Mouse (Mus musculus): ENCODE data around the gene Olfr69.
"Not testable (repeated sequence)": the region's sequence is repeated elsewhere in the genome, so short reads cannot be mapped to it uniquely, and the experiment has no call there.

Gene Olfr69

DNA sequence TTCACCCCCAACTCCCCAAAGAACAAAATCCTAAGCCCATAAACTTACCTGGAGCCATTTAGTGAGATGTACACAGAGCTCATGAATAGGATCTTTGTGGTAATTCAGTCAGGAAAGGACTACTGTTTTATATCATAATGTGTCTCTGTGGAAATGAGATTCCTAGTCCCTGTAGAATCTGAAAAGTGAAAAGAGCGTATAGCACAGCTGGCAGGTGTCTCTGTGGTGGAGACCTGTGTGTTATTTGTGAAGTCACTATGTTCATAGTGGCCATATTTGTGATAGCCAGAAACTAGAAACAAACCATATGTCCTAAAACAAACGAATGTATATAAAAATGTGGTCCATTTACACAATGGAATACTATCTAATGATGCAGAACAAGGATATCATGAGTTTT lies at the start of gene Olfr69:
Gene Olfr69, minus strand, starts transcription at position 101 of the 400 bp plus-strand sequence.
- DNase-seq (ENCODE audit: low read depth, low spot score), result no peak

DNA sequence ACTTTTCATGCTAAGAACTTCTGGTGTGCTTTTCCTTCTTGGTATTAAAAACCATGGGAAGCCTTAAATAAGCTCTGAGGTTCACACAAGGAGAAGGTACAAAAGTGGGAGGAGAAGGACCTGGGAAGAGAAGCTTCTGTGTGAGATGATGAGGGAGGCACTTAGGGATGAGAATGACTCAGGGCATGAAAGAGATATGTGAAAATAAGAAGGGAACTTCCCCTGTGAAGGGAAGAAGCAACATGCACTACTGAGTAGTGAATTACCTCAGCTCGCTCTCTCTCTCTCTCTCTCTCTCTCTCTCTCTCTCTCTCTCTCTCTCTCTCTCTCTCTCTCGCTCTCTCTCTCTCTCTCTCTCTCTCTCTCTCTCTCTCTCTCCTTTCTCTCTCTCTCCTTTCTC lies 43.7 kb upstream of the Olfr69 start:
- peak; percentile 62 for DNase-seq (ENCODE audit: low read depth, low spot score)

- peak; percentile 91 for DNase-seq (ENCODE audit: low read depth, low spot score)
Measured at GRCm38 (mm10) chr7:103813766-103814165, 42.4 kb upstream of the Olfr69 start, which contains the start of gene Hbb-bt. Gene Hbb-bt, minus strand, starts transcription at chr7:103813996.

GRCm38 (mm10) chr7:103813152-103813551 lies 41.8 kb upstream of the Olfr69 start:
- not testable (repeated sequence) for DNase-seq (ENCODE audit: low read depth, low spot score)

- peak; percentile 72 for DNase-seq (ENCODE audit: low read depth, low spot score)
Measured at GRCm38 (mm10) chr7:103812174-103812573, 40.8 kb upstream of the Olfr69 start.

- DNase-seq (ENCODE audit: low read depth, low spot score), result peak; percentile 76
Measured at GRCm38 (mm10) chr7:103811223-103811845, 39.9 kb upstream of the Olfr69 start.

DNA sequence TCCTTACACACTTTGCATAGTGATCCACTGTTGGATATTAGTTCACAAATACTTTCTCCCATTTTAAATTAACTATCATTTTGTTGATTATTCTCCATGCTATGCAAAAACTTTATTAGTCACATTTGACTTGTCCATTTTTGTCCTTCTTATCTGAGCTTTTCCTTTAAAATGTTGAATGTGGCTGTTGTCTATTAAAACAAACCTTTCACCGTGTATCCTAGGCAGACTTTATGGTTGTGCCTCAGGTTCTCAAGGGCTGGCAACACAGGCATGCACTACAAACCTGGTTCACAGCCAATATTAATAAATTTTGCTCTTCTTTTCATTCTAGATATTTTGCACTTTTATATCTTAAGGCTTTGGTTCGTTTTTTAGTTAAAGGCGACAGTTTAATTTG lies 39.4 kb upstream of the Olfr69 start:
- DNase-seq (ENCODE audit: low read depth, low spot score), result peak; percentile 69

- DNase-seq (ENCODE audit: low read depth, low spot score), result peak; percentile 66
Measured at GRCm38 (mm10) chr7:103810296-103810695, 38.9 kb upstream of the Olfr69 start.

DNA sequence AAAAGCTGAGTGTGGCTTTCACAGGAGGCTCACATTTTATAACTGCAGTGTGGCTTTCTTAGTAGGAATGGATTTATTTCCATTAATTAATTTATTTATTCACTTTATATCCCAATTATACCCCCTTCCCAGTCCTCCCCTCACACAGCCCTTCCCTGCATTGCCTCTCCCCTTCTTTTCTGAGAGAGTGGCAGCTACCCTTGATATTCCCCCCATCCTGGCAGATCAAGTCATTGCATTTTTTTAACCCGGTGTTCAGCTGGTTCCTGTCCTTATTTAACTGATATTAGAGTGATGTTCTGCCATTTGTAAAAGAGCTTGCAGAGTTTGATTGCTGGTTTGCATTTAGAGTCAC lies 38.4 kb upstream of the Olfr69 start:
- DNase-seq (ENCODE audit: low read depth, low spot score), result no peak

- DNase-seq (ENCODE audit: low read depth, low spot score), result peak; percentile 74
Measured at GRCm38 (mm10) chr7:103808971-103809800, 37.8 kb upstream of the Olfr69 start.

DNA sequence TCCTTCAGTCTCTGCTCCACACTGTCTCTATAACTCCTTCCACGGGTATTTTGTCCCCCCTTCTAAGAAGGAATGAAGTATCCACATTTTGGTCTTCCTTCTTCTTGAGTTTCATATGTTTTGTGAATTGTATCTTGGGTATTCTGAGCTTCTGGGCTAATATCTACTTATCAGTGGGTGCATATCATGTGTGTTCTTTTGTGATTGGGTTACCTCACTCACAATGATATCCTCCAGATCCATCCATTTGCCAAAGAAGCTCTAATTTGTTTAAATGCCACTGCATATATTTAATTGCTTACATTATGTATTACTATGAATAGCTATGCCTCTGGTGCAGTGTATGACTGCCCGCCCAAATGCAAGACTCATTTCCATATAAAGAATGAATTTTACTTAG lies 36.7 kb upstream of the Olfr69 start:
- DNase-seq (ENCODE audit: low read depth, low spot score), result not testable (repeated sequence)

GRCm38 (mm10) chr7:103806856-103807255 lies 35.5 kb upstream of the Olfr69 start:
- peak; percentile 84 for DNase-seq (ENCODE audit: low read depth, low spot score)

DNA sequence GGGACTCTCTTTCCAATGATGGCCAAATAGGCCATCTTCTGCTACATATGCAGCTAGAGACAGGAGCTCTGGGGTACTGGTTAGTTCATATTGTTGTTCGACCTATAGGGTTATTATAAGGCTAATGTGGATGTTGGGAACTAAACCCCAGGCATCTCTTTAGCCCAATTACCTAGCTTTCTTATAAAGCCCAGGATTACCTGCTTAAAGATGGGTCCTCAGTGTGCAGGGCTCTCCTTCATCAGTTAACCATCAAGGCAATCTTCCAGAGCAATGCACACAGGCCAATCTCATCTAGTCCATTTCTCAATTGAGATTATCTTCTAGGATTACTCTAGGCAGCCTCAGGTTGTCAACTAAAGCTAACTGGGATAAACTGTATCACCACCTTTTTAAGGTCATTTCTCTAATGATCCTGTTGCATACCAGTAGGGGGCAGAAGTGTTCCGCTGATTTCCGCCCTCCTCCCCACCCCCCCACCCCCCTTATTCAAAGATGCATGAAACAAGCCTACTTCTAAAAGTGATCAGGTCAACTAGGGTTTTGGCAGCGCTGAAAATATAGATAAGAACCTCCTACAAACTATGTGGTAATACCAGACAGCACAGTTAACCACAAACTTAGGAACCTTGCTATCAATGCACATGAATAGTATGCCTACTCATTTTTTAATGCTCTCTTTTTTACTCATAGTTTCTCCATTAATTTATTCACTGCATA lies 21.4 kb upstream of the Olfr69 start:
- DNase-seq (ENCODE audit: low read depth, low spot score), result peak; percentile 38

- DNase-seq (ENCODE audit: low read depth, low spot score), result no peak
Measured at GRCm38 (mm10) chr7:103791721-103792120, 20.3 kb upstream of the Olfr69 start, which contains the start of gene Olfr67. Gene Olfr67, minus strand, starts transcription at chr7:103791821.

DNA sequence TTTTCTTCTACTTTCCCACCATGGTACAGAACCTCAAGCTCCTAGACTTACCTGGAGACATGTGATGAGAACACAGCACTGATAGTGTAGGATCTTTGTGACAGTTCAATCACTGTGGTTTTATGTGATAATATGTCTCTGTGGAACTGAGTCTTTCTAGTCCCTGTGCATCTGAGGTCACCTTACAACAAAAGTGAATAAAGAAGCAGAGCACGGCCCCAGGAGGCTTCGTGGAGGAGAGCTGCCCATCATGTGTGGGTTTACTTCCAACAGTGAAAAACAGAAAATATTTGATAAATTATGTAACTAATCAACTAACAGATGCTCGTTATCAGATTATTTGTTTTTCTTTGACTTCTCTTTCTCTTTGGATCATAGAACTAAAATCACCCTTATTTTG lies 8.2 kb upstream of the Olfr69 start, which contains the start of gene Olfr68:
Gene Olfr68, minus strand, starts transcription at position 101 of the 400 bp plus-strand sequence.
- DNase-seq (ENCODE audit: low read depth, low spot score), result no peak

GRCm38 (mm10) chr7:103777652-103778051 lies 6.3 kb upstream of the Olfr69 start:
- not testable (repeated sequence) for DNase-seq (ENCODE audit: low read depth, low spot score)

- not testable (repeated sequence) for DNase-seq (ENCODE audit: low read depth, low spot score)
Measured at GRCm38 (mm10) chr7:103767687-103768086, 3.7 kb downstream of the Olfr69 start.

DNA sequence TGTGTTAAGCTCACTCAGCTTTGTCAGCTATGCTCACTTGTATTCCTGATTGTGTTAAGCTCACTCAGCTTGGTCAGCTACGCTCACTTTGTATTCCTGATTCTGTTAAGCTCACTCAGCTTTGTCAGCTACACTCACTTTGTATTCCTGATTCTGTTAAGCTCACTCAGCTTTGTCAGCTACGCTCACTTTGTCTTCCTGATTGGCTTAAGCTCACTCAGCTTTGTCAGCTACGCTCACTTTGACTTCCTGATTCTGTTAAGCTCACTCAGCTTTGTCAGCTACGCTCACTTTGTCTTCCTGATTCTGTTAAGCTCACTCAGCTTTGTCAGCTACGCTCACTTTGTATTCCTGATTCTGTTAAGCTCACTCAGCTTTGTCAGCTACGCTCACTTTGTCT lies 9.2 kb downstream of the Olfr69 start:
- not testable (repeated sequence) for DNase-seq (ENCODE audit: low read depth, low spot score)

- no peak for DNase-seq (ENCODE audit: low read depth, low spot score)
Measured at GRCm38 (mm10) chr7:103757233-103757632, 14.2 kb downstream of the Olfr69 start, which contains the start of gene Olfr630. Gene Olfr630, minus strand, starts transcription at chr7:103757333.

DNA sequence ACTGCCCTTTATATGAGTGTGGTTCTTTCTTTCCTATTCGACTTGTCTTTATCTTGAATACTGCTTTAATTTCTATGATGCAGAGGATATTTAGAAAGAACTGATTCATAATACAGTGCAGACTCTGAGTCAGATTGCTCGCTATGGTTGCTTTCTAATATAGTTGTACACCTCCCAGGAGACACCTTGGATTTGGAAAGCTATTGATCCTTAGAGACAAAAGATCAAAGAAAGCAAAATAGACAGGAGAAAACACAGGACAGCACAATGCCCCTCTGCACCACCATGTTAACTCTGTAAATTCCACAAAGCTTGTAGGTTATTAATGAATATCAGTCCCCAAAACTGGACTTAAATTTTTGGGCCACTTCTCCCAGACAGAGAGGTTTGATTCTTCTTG lies 26.6 kb downstream of the Olfr69 start, which contains the start of gene Olfr629:
Gene Olfr629, minus strand, starts transcription at position 101 of the 400 bp plus-strand sequence.
- DNase-seq (ENCODE audit: low read depth, low spot score), result no peak

GRCm38 (mm10) chr7:103730074-103730473 lies 41.3 kb downstream of the Olfr69 start, which contains the start of gene Olfr628:
Gene Olfr628, plus strand, starts transcription at chr7:103730374.
- DNase-seq (ENCODE audit: low read depth, low spot score), result no peak

DNA sequence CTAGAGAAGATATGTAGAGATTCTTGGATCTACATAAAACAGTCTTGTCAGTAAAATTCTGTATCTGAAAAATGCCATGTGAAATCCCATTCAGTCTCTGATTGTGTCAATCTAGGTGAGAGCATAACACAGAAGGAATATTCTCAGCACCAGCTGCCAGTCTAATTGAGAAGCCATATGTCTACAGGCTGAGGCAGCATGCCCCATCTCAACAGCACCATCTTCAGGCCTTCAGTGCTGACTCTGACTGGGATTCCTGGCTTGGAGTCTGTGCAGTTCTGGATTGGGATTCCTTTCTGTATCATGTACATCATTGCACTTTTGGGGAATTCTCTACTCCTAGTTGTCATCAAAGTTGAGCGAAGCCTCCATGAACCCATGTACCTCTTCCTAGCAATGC lies 55.0 kb downstream of the Olfr69 start:
- not testable (repeated sequence) for DNase-seq (ENCODE audit: low read depth, low spot score)
